Mouse (Mus musculus): Measurements from ENCODE around the gene Gm9936. TPM values are rescaled to one million over a fixed set of nuclear protein-coding genes. Genes with fewer than 3 reads are reported as not detected.
"Not testable (repeated sequence)": the region's sequence is repeated elsewhere in the genome, so short reads cannot be mapped to it uniquely, and the experiment has no call there.

Gene Gm9936
- total RNA-seq, 1 experiment, result not detected

DNA sequence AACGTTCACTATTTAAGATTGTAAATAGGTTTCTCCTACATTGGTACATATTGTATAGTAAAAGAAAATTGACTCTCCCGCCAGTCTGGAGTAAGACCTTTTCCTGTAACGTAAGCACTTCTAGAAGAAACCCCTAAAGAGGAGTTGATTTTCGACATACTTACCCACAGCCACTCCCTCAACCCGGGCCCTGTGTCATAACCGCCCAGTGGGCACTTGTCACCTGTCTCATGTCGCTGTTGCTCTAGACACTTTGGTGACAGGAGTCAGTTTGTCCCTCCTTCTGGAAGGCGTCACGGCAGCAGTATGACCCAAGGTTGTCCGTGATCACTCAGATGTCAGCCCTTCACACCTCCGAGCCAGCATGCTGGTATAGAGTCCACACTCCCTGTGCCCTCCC, 24.5 kb upstream of the Gm9936 start:
- Histone ChIP-seq H3K9me3 (ENCODE audit: control insufficient read depth, insufficient read depth, low read depth, low read length) (no peaks in the 10 kb centered on the region), H3K4me1 (ENCODE audit: control insufficient read depth in 2 of 2, insufficient read depth in 2 of 2, low read length in 2 of 2, poor library complexity in 1 of 2) (no peaks in the 10 kb centered on the region; a peak in 1 of 4 replicates), H3K27ac (ENCODE audit: insufficient read depth, low read depth, low read length, poor library complexity, severe bottlenecking) (no peak overlapping the region), H3K4me3 (ENCODE audit: insufficient read depth in 1 of 2, low read depth in 1 of 2, low read length in 2 of 2, poor library complexity in 1 of 2, severe bottlenecking in 1 of 2) (no peak overlapping the region), H3K9ac (ENCODE audit: insufficient read depth, low read depth, low read length, poor library complexity, severe bottlenecking) (no peak overlapping the region), H3K36me3 (ENCODE audit: control insufficient read depth, insufficient read depth, low read length, poor library complexity, severe bottlenecking) (no peaks in the 10 kb centered on the region)
- in situ Hi-C loops (cut with MboI; ENCODE audit: low sequenced_read_pairs in 2 of 2, unreplicated experiment in 2 of 2), result no loop called here
- TF ChIP-seq ZNF384 (IDR thresholded peaks at IDR 0.05; ENCODE audit: low read depth, low read length), result no peak
- no peak for DNase-seq (ENCODE audit: low read depth, low spot score)

GRCm38 (mm10) chr5:114882319-114882718, 23.8 kb upstream of the Gm9936 start:
- H3K27ac ChIP-seq (ENCODE audit: insufficient read depth, low read depth, low read length, poor library complexity, severe bottlenecking); H3K9me3 ChIP-seq (ENCODE audit: control insufficient read depth, insufficient read depth, low read depth, low read length); H3K36me3 ChIP-seq (ENCODE audit: control insufficient read depth, insufficient read depth, low read length, poor library complexity, severe bottlenecking); DNase-seq (ENCODE audit: low read depth, low spot score); H3K4me3 ChIP-seq (ENCODE audit: insufficient read depth in 1 of 2, low read depth in 1 of 2, low read length in 2 of 2, poor library complexity in 1 of 2, severe bottlenecking in 1 of 2); H3K9ac ChIP-seq (ENCODE audit: insufficient read depth, low read depth, low read length, poor library complexity, severe bottlenecking); in situ Hi-C loops (cut with MboI; ENCODE audit: low sequenced_read_pairs in 2 of 2, unreplicated experiment in 2 of 2); H3K4me1 ChIP-seq (ENCODE audit: control insufficient read depth in 2 of 2, insufficient read depth in 2 of 2, low read length in 2 of 2, poor library complexity in 1 of 2): not testable (repeated sequence)

- TF ChIP-seq ZC3H11A (IDR thresholded peaks at IDR 0.05; ENCODE audit: borderline replicate concordance, low read depth, low read length) (no peak), MAFK (IDR thresholded peaks at IDR 0.05; ENCODE audit: insufficient read depth, low read depth, low read length) (no peak), CHD2 (IDR thresholded peaks at IDR 0.05; ENCODE audit: low read depth, low read length) (no peak), ZNF384 (IDR thresholded peaks at IDR 0.05; ENCODE audit: low read depth, low read length) (no peak), HCFC1 (IDR thresholded peaks at IDR 0.05; ENCODE audit: borderline replicate concordance, insufficient read depth, low read length) (no peak)
- no peaks in the 10 kb centered on the region for H3K36me3 ChIP-seq (ENCODE audit: control insufficient read depth, insufficient read depth, low read length, poor library complexity, severe bottlenecking)
- no peak for DNase-seq (ENCODE audit: low read depth, low spot score)
- H3K27ac ChIP-seq (ENCODE audit: insufficient read depth, low read depth, low read length, poor library complexity, severe bottlenecking), result no peak overlapping the region
- no peak overlapping the region for H3K9ac ChIP-seq (ENCODE audit: insufficient read depth, low read depth, low read length, poor library complexity, severe bottlenecking)
- no peak overlapping the region for H3K4me3 ChIP-seq (ENCODE audit: insufficient read depth in 1 of 2, low read depth in 1 of 2, low read length in 2 of 2, poor library complexity in 1 of 2, severe bottlenecking in 1 of 2)
- peaks cover 0 to 3% of the 10 kb centered on the region in 2 experiments; a peak in 1 of 4 replicates for H3K4me1 ChIP-seq (ENCODE audit: control insufficient read depth in 2 of 2, insufficient read depth in 2 of 2, low read length in 2 of 2, poor library complexity in 1 of 2)
- in situ Hi-C loops (cut with MboI; ENCODE audit: low sequenced_read_pairs in 2 of 2, unreplicated experiment in 2 of 2), result no loop called here
- H3K9me3 ChIP-seq (ENCODE audit: control insufficient read depth, insufficient read depth, low read depth, low read length), result no peaks in the 10 kb centered on the region
Measured at GRCm38 (mm10) chr5:114879399-114879798, 20.9 kb upstream of the Gm9936 start.

DNA sequence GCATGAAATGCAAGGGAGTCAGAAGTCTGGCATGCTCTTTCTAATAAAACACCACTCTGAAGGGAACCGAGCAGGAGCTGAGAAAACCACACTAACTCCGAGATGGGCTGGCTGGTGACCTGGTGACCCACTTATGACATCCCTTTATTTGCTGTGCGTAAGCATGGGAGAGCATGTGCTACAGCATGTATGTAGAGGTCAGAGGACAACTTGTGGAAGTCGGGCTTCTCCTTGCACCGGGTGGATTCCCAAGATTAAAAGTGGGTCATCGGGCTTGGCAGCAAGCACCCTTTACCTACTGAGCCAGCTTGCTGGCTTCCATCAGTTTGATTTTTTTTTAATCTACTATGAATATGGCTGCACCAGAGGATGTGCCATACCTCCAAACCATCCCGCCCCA, 19.0 kb upstream of the Gm9936 start:
- DNase-seq (ENCODE audit: low read depth, low spot score), result no peak
- Histone ChIP-seq H3K36me3 (ENCODE audit: control insufficient read depth, insufficient read depth, low read length, poor library complexity, severe bottlenecking) (no peaks in the 10 kb centered on the region), H3K4me3 (ENCODE audit: insufficient read depth in 1 of 2, low read depth in 1 of 2, low read length in 2 of 2, poor library complexity in 1 of 2, severe bottlenecking in 1 of 2) (no peak overlapping the region), H3K4me1 (ENCODE audit: control insufficient read depth in 2 of 2, insufficient read depth in 2 of 2, low read length in 2 of 2, poor library complexity in 1 of 2) (peaks cover 0 to 3% of the 10 kb centered on the region in 2 experiments; a peak in 1 of 4 replicates), H3K9me3 (ENCODE audit: control insufficient read depth, insufficient read depth, low read depth, low read length) (no peaks in the 10 kb centered on the region), H3K27ac (ENCODE audit: insufficient read depth, low read depth, low read length, poor library complexity, severe bottlenecking) (no peak overlapping the region), H3K9ac (ENCODE audit: insufficient read depth, low read depth, low read length, poor library complexity, severe bottlenecking) (no peak overlapping the region)
- in situ Hi-C loops (cut with MboI; ENCODE audit: low sequenced_read_pairs in 2 of 2, unreplicated experiment in 2 of 2), result no loop called here
- TF ChIP-seq HCFC1 (IDR thresholded peaks at IDR 0.05; ENCODE audit: borderline replicate concordance, insufficient read depth, low read length), result no peak
- TF ChIP-seq ZNF384 (IDR thresholded peaks at IDR 0.05; ENCODE audit: low read depth, low read length), result no peak
- TF ChIP-seq ZC3H11A (IDR thresholded peaks at IDR 0.05; ENCODE audit: borderline replicate concordance, low read depth, low read length), result no peak
- no peak for TF ChIP-seq MAFK (IDR thresholded peaks at IDR 0.05; ENCODE audit: insufficient read depth, low read depth, low read length)

- Histone ChIP-seq H3K4me1 (ENCODE audit: control insufficient read depth in 2 of 2, insufficient read depth in 2 of 2, low read length in 2 of 2, poor library complexity in 1 of 2) (peaks cover 0 to 3% of the 10 kb centered on the region in 2 experiments; a peak in 1 of 4 replicates), H3K9me3 (ENCODE audit: control insufficient read depth, insufficient read depth, low read depth, low read length) (no peaks in the 10 kb centered on the region), H3K36me3 (ENCODE audit: control insufficient read depth, insufficient read depth, low read length, poor library complexity, severe bottlenecking) (no peaks in the 10 kb centered on the region), H3K9ac (ENCODE audit: insufficient read depth, low read depth, low read length, poor library complexity, severe bottlenecking) (no peak overlapping the region), H3K4me3 (ENCODE audit: insufficient read depth in 1 of 2, low read depth in 1 of 2, low read length in 2 of 2, poor library complexity in 1 of 2, severe bottlenecking in 1 of 2) (no peak overlapping the region), H3K27ac (ENCODE audit: insufficient read depth, low read depth, low read length, poor library complexity, severe bottlenecking) (no peak overlapping the region)
- in situ Hi-C loops (cut with MboI; ENCODE audit: low sequenced_read_pairs in 2 of 2, unreplicated experiment in 2 of 2), result no loop called here
- DNase-seq (ENCODE audit: low read depth, low spot score), result no peak
- no peak for TF ChIP-seq HCFC1 (IDR thresholded peaks at IDR 0.05; ENCODE audit: borderline replicate concordance, insufficient read depth, low read length)
Measured at GRCm38 (mm10) chr5:114876331-114876730, 17.8 kb upstream of the Gm9936 start.

All from ES-E14 (cell line).